Mouse (Mus musculus): Measurements from ENCODE around the gene Ndufb5.

- TF ChIP-seq CTCF (IDR thresholded peaks at IDR 0.05; ENCODE audit: extremely low read depth, insufficient read depth, low read length): no peak
- no peak for TF ChIP-seq POLR2A (IDR thresholded peaks at IDR 0.05; ENCODE audit: extremely low read depth, insufficient read depth, low read length)
These were observed 1.8 kb downstream of the Ndufb5 start for GRCm38 (mm10) chr3:32738549-32738948.
